Mouse (Mus musculus): ENCODE data around the gene Rcn2. TPM values are rescaled to one million over a fixed set of nuclear protein-coding genes. Genes with fewer than 3 reads are reported as not detected.

Gene Rcn2
- polyA plus RNA-seq (2012; rRNA removed), result 133 and 150 TPM in 2 replicates

GRCm38 (mm10) chr9:56041372-56042180 is at the start of gene Rcn2:
Rcn2 (plus strand) TSS chr9:56041845.

GRCm38 (mm10) chr9:56010450-56010849 is 31.2 kb upstream of the Rcn2 start, which contains the start of gene 4930563M21Rik:
4930563M21Rik (minus strand) TSS chr9:56010550.

GRCm38 (mm10) chr9:56089778-56090520 is 48.3 kb downstream of the Rcn2 start, which contains the start of gene Pstpip1:
Pstpip1 (plus strand) TSS chr9:56089962.

Other genes starting within 250 kb of the Rcn2 start
- gene Scaper, start 103.7 kb upstream of the Rcn2 start, polyA plus RNA-seq (2012; rRNA removed), result 19.6 and 20.1 TPM in 2 replicates
- not detected in 2 replicates for gene 4930563M21Rik, start 31.3 kb upstream of the Rcn2 start, polyA plus RNA-seq (2012; rRNA removed)
- gene Pstpip1, start 48.1 kb downstream of the Rcn2 start, polyA plus RNA-seq (2012; rRNA removed), result 0.51 and 1.3 TPM in 2 replicates
- gene Tspan3, start 123.6 kb downstream of the Rcn2 start, polyA plus RNA-seq (2012; rRNA removed), result 376 and 403 TPM in 2 replicates

Data from central nervous system, embryonic 18 days (tissue).